Mouse (Mus musculus) layer of hippocampus, adult 9-10 months (tissue): Measurements from ENCODE around the gene Slit3.

Experiments
- DNase-seq: peaks from one replicate; pipeline ENCODE4 v3.0.0; 2022; ENCODE audit warnings: low spot score

The Slit3 gene

GRCm38 (mm10) chr11:35202332-35202731 is 81.3 kb downstream of the Slit3 start:
- no peak for DNase-seq

- no peak for DNase-seq
These were observed 82.6 kb downstream of the Slit3 start for GRCm38 (mm10) chr11:35203673-35204072.

DNA sequence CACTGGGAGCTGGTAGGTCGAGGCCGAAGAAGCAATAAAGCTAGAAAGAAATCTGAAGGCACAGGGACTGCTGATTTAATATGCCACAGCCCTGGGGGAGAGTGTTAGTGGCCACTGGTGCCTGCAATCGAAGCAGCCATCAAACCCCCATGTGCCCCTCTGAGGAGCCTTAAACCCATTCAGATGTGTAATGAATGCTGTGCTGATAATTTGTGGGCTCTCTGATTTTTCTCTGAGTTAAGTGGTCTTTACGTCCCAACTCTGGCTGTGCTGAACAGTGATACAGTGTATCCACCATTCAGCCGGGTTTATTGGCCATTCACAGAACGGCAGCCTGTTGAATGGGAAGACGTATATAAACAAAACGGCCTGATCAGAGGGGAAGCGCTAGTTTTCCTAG is 83.1 kb downstream of the Slit3 start:
- DNase-seq: no peak

- no peak for DNase-seq
These were observed 90.0 kb downstream of the Slit3 start for GRCm38 (mm10) chr11:35210728-35211682.

- no peak for DNase-seq
These were observed 103.0 kb downstream of the Slit3 start for GRCm38 (mm10) chr11:35224025-35224424.

DNA sequence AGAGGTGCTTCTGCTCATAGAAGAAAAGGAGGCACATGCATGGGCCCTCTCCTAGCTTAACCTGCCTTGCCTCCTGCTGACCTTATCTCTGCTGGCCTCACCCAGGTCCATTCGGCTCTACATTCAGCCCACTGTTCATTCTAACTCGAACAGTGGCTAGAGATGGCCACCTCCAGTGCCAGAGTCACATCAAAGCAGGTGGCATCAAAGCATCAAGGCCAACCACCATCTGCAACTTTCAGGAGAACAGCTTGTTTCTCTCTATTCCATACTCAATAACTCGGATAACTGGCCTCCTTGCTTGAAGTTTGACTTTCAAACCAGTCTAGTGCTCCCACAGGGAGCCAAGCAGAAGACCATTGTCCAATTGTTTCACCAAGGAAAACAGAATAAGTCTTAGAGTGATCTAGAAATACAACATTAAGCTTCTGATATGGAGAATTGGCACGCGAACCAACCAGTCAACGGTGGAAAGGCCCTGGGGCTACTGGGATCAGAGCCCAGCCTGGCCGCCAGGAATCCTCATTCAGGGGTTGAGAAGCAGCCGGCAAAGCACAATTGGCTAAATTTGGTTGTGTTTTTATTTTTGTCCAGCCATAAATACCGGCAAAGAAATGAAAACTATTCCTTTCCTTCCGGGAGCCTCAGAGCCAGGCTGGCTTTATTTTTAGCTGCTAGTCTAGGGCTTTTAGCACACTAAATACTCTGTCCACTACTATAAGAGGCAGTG is 110.5 kb downstream of the Slit3 start:
- DNase-seq: no peak

DNA sequence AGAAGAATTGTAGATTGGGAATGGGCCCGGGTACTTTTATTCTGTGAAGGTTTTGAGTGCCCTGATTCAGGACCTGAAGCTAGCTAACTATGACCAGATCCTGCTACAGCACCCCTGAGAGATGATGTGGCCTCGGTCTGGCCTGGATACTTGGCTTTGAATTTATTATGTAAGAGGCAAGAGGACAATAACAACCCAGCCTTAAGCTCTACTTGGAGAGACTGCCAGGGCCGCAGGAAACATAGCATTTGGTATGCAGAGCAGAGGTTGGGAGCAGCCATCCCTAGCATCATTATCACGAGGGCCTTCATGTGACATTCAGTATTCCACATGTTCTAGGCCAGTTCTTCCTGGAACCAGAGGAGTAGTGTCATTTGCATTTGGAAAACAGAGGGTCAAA is 111.3 kb downstream of the Slit3 start:
- DNase-seq: no peak

DNA sequence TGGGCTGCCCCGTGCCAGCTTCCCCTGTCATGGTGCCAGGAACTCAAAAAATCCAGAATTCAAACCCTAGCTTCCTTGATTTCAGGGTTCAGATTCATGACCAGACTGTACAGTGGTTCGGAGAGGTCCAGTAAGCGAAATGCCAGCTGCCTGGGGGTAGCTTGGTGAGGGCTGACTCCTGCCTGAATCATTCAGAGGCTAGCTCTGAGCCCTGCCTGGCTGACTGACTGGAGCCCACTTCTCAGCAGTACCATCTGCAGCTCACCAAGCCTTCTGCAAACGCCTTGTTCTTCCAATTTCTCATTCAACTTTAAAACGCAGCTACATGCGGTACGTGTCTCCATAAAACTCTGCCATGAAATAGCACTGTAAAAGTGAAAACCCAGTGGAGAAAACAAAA is 120.4 kb downstream of the Slit3 start:
- no peak for DNase-seq

DNA sequence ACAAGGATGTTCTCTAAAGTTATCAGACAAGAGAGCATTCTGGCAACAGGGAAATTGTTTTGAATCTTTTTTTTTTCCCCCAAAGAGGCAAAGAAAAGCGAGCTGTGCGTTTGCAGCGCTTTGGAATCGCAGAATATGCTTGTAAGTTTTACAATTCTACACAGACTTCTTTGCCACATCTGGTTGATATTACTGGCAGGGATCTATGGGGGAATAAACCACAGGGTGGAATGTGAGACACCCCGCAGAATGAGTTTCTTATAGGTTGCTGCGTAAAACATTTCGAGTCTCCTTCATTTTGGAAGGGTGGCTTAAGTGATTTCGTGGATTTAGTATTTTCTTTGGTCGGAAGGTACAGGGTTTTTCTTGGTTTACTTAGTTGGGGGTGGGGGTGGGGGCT is 122.6 kb downstream of the Slit3 start:
- DNase-seq: no peak

DNA sequence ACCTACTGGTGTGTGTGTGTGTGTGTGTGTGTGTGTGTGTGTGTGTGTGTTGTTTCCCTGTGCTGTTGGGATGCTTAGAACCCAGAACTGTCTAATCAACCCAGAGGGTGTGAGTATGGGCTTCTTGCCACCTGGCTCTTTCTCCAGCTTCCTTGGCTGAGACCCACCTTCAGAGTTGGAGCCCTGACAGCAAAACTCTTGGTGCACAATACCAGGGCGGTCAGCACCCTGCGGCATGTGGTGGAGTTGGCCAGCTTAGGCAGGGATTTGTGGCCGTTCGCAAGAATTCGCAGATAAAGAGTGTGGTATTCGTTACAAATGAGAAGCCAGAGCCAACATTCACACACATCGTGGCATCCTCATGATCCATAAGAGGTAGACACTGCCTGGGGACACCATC is 123.5 kb downstream of the Slit3 start:
- DNase-seq: no peak

DNA sequence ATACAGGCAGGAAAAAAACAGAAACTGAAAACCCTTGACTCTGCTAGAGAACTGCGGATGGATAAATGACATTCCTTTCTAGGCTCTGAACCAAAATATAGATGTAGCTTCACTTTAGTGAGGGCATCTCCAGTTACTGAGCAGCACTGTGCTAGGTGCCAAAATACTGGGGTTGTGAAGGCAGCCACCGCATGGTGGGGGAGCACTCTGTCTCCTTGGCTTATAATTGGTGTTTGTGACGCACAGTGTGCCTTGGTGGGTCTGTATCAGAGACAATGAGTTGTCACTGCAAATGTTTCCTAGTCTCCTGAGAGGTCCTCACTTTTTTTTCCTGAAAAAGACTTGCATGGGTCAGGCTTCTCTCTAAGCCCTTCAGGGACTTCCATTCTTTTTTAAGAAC is 125.6 kb downstream of the Slit3 start:
- DNase-seq: no peak

DNA sequence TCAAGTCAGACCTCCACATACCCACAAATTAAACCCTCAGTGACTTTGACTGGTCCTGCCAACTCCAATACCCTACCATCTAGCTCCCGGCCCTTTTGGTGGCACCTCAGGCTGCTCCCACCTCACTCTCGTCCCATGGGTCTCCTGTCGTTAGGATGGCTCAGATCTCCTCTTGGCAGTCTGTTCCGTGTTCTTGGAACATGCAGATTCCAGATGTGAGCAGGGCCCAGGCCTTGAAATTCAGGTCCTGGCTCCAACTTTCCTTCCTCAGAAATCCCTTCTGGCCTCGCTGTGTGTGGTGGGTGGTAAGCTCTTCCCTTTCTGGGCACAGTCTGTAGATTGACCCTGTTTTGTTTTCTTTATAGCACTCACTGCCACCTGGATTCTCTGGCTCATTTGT is 127.1 kb downstream of the Slit3 start:
- no peak for DNase-seq

DNA sequence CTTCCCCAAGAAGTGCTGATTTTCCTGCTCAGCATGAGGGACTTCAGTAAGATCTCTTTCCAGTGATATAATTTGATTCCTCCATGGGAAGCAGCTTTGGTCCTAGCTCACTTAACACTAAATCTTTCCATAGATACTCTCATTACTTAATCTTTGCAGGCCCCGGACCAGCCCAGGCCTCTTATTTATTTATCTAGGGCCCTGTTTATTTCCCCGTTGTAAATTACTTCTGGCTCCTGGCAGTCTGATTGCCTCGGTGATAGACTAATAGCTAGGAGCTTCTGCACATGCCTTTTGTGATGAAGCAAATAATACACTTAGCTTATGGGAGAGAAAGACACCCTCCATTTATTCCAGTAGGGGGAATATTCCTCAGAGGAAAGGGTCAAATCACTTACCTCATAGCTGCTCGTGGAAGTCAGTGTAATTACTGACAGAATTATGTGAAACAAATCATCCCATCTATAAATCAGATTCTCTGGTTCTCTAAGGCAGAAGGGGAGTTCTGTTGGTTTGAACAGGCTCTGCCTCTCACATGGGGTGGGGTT is 129.9 kb downstream of the Slit3 start:
- DNase-seq: no peak

- no peak for DNase-seq
These were observed 130.9 kb downstream of the Slit3 start for GRCm38 (mm10) chr11:35251910-35252309.

DNA sequence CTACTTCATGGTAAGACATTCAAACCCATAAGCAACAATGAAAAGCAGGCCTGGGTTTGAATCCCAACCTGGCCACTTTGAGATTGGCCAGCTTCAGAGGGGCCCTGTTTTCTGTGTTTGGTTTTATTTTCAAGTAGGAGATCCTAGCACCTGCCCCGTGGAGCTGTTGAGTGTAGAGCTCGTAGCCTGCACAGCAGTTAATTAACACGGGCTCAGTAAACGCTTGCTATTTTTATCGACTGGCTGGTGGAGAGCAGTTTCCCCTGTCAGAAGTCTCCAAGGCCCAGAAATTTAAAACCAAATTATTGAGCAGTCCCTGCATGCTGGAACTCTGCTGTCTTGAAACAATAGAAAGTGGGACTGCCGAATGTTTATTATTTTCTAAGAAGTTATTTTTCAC is 136.3 kb downstream of the Slit3 start:
- no peak for DNase-seq

GRCm38 (mm10) chr11:35261562-35262087 is 140.6 kb downstream of the Slit3 start:
- no peak for DNase-seq

DNA sequence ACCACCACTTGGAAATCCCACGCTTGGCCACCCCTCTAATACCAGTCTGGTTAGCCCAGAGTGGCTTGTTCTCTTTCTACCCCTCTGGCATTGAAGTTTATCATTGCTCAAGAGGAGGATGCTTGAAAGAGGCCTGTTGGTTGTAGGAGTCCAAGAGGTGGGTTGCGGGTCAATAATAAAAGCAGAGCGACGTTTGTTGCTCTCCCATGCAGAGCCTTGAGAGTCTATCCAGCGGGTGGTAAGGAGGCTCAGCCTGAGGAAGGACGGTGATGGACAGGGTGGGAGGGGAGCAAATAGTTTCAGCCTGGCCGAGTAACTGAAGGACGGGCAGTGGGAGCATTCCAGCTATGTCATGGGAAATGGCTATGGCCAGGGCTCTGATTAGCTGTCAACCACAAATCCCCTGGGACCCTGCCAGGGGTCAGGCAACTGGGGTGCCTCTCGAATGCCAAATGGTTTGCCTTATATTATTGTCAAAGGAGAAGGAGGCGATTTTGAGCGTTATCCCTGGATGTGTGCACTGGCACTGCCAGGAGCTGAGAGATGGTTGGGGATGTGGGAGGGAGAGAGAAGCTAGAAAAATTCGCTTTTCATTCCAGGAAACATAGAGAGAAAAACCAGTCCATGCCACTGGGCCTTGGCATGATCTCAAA is 141.4 kb downstream of the Slit3 start:
- DNase-seq: no peak

DNA sequence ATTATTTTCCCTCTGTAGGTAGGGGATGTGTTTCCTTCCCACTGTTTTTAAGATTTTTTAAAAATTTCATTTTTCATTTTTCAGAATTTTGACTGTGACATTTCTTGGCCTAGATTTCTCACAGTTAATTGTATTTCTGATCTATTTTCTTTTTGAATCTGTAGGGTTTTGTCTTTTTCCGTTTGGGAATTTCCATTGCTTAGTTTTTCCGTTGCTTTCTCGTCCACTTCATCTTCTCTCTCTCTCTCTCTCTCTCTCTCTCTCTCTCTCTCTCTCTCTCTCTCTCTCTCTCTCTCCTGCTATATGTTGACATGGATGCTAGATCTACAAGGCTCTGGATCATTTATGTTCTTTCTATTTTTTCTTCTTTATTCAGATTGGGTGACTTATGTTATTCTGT is 143.7 kb downstream of the Slit3 start:
- no peak for DNase-seq

- DNase-seq: no peak
These were observed 149.4 kb downstream of the Slit3 start for GRCm38 (mm10) chr11:35270396-35270795.

GRCm38 (mm10) chr11:35273416-35273815 is 152.4 kb downstream of the Slit3 start:
- DNase-seq: no peak

DNA sequence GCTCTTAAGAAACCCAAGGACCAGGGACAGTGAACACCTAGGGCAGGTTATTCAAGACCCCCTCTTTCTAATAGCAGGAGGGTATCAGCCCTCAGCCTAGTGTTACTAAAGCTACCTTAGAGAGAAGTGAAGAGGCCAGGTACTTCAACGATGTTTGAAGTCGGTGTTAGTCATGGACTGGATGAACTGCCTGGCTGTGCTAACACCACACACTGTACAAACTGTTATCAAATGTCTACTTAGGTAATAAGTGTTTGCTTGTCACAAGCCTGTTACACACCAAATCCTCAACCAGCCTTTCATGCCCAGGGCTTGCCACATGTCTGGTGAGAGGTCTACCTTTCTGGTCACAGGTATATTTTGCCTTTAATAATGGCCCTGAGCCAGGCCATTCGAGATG is 153.0 kb downstream of the Slit3 start:
- DNase-seq: no peak

DNA sequence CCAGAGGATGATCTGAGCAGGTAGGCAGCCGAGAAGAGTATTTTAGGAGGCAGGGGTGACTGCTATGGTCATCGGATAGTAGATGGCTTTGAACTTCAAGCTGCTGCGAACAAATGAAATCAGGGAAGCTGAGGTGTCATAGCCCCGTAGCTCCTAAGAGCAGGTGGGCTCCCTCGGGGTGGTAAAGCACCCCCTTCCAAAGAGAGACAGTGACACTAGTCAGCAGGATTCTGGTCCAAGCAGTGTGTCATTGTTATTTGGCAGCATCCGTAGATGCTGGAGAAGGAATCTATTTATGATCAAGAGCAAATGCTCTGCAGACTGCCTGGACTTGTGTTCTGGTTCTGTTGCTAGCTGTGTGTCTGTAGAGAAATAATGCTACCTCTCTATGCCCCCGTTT is 154.3 kb downstream of the Slit3 start:
- DNase-seq: no peak
